Mouse (Mus musculus): ENCODE results near the gene Mob4.

GRCm38 (mm10) chr1:55192015-55192414, 61.0 kb downstream of the Mob4 start:
- no peak for TF ChIP-seq CHD2 (IDR thresholded peaks at IDR 0.05; ENCODE audit: low read depth, low read length)
- no peak for TF ChIP-seq ZNF384 (IDR thresholded peaks at IDR 0.05; ENCODE audit: low read depth, low read length)
